Mouse (Mus musculus) embryonic facial prominence, embryonic 12.5 days (tissue): ENCODE results near the gene Olfr1393. TPM values are rescaled to one million over a fixed set of nuclear protein-coding genes. Genes with fewer than 3 reads are reported as not detected.

Experiments used
- ATAC-seq: fragments of 200-750 bp; cut with Nextera tagmentation; 2 replicates; pipeline ENCODE4 v1.8.0; 2017; ENCODE audit not compliant: insufficient number of reproducible peaks, insufficient read depth, low FRiP score, low TSS enrichment
- H3K27ac ChIP-seq: fragments of 300-500 bp; sonication (generic); 2 replicates; pipeline ENCODE4 v1.5.1; 2016; ENCODE audit warnings: mild to moderate bottlenecking
- H3K27me3 ChIP-seq: fragments of 300-500 bp; sonication (generic); 2 replicates; pipeline ENCODE4 v1.6.1; 2016; ENCODE audit warnings: mild to moderate bottlenecking, moderate library complexity
- H3K36me3 ChIP-seq: fragments of 300-500 bp; sonication (generic); 2 replicates; pipeline ENCODE4 v1.6.1; 2016; ENCODE audit warnings: mild to moderate bottlenecking
- H3K4me1 ChIP-seq: fragments of 300-500 bp; sonication (generic); 2 replicates; pipeline ENCODE4 v1.6.1; 2016
- H3K4me2 ChIP-seq: fragments of 300-500 bp; sonication (generic); replicated peaks from 2 replicates; pipeline ENCODE4 v1.6.1; 2016; ENCODE audit warnings: mild to moderate bottlenecking, moderate library complexity
- H3K4me3 ChIP-seq: fragments of 300-500 bp; sonication (generic); 2 replicates; pipeline ENCODE4 v1.5.1; 2016; ENCODE audit warnings: mild to moderate bottlenecking
- H3K9ac ChIP-seq: fragments of 300-500 bp; sonication (generic); 2 replicates; pipeline ENCODE4 v1.6.1; 2016; ENCODE audit warnings: mild to moderate bottlenecking, moderate library complexity
- H3K9me3 ChIP-seq: fragments of 300-500 bp; sonication (generic); 2 replicates; pipeline ENCODE4 v1.6.1; 2016; ENCODE audit warnings: mild to moderate bottlenecking, moderate library complexity
- WGBS: fragments of 180-500 bp; shearing (Covaris S2); methylation state at CpG from one replicate; pipeline ENCODE4 v1.1.7; 2016; 5-methylcytosine and 5-hydroxymethylcytosine counted together
- polyA plus RNA-seq: library from polyadenylated mRNA; unstranded; fragments of >200 nt; fragmentation: Nextera tagmentation; extraction: Ambion mirVana; gene quantifications from 2 replicates; pipeline ENCODE4 v1.2.1, GENCODE M21; 2016

The Olfr1393 gene
- polyA plus RNA-seq = 0.08 TPM in 1 of 2 replicates, not detected in the other

DNA sequence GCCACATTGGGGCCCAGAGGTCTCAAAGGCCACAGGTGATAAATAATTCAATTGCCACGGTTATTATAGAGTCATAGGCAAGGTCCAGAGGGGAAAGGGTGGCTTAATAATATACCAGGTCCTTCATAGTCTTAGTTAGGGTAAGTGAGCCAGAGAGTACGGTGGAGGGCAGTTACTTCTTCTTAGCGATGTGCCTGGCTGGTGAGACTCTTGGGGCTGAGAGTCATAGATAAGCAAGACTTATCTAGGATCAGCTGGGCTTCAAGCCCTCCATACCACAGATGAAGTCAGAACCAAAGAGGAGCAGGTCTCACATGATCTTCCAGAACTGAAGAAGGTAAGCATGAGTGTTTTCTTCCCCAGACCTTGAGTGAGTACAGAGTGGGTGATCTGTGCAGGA is at the start of gene Olfr1393:
TSS of gene Olfr1393 (plus strand) at position 83 of the 400 bp plus-strand sequence.
- ATAC-seq = no peak
- H3K9ac ChIP-seq = no peak within 1 kb of the TSS
- no peaks in the 10 kb centered on the region for H3K27me3 ChIP-seq
- no peak within 1 kb of the TSS for H3K27ac ChIP-seq
- H3K4me3 ChIP-seq = no peak within 1 kb of the TSS
- no peaks in the 10 kb centered on the region for H3K9me3 ChIP-seq
- H3K36me3 ChIP-seq = no peaks in the 10 kb centered on the region
- no peaks in the 10 kb centered on the region for H3K4me1 ChIP-seq
- H3K4me2 ChIP-seq = no peak within 1 kb of the TSS
- WGBS = 84% methylated on average over 3 of the region's 3 CpGs

GRCm38 (mm10) chr11:49232781-49233180 is 45.3 kb upstream of the Olfr1393 start:
- Histone ChIP-seq H3K4me3 (no peak overlapping the region), H3K9me3 (no peaks in the 10 kb centered on the region), H3K4me2 (no peak overlapping the region), H3K36me3 (no peaks in the 10 kb centered on the region), H3K4me1 (no peaks in the 10 kb centered on the region), H3K27me3 (no peaks in the 10 kb centered on the region), H3K9ac (no peak overlapping the region), H3K27ac (no peak overlapping the region)
- WGBS = 51% methylated on average over 3 of the region's 3 CpGs
- ATAC-seq = no peak

- no peak for ATAC-seq
- H3K9ac ChIP-seq = no peak overlapping the region
- no peaks in the 10 kb centered on the region for H3K9me3 ChIP-seq
- WGBS = 74% methylated on average over 3 of the region's 3 CpGs
- no peaks in the 10 kb centered on the region for H3K27me3 ChIP-seq
- no peak overlapping the region for H3K27ac ChIP-seq
- H3K4me3 ChIP-seq = no peak overlapping the region
- H3K4me1 ChIP-seq = no peaks in the 10 kb centered on the region
- H3K36me3 ChIP-seq = no peaks in the 10 kb centered on the region
- no peak overlapping the region for H3K4me2 ChIP-seq
Observed at GRCm38 (mm10) chr11:49235459-49236207, 42.5 kb upstream of the Olfr1393 start.

DNA sequence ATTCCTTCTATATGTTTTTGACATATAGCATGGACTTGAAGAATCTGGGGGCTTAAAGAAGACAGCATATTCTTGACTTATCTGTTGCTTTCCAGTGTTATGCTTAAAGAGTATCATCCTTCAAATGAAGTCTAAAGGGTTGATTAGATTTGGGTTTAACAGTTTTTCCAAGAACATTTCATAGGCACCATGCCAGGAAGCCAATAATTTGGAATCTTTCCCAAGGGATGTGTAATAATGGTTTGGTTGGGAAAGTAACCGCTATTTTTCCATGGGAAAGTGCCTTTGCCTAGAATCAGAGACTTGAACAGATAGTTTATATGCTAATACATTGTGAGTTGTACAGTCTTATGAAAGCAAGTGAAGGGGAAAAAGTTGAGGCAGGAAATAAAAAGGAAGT is 41.2 kb upstream of the Olfr1393 start:
- WGBS = 76% methylated on average over 1 of the region's 1 CpGs
- no peak for ATAC-seq
- Histone ChIP-seq H3K27me3 (no peaks in the 10 kb centered on the region), H3K9me3 (no peaks in the 10 kb centered on the region), H3K36me3 (no peaks in the 10 kb centered on the region), H3K4me3 (no peak overlapping the region), H3K4me1 (no peaks in the 10 kb centered on the region), H3K9ac (no peak overlapping the region), H3K4me2 (no peak overlapping the region), H3K27ac (no peak overlapping the region)

DNA sequence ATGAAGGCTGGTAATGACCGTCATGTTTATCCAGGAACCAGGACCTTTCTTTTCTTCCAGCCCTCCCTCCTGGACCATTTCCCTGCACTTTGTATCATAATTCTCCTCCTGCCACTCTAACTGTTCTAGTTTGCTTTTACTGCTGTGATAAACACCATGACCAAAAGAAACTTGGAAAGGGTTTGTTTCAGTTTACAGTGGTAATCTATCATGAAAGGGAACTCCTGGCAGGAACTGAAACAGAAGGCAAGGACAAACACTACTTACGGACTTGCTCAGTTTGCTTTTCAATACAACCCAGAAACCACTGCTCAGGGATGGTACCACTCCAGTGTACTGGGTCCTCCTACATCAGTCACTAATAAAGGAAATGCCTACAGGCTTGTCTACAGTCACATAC is 40.6 kb upstream of the Olfr1393 start:
- Histone ChIP-seq H3K27me3 (no peaks in the 10 kb centered on the region), H3K9ac (no peak overlapping the region), H3K4me3 (no peak overlapping the region), H3K9me3 (no peaks in the 10 kb centered on the region), H3K4me1 (no peaks in the 10 kb centered on the region), H3K27ac (no peak overlapping the region), H3K36me3 (no peaks in the 10 kb centered on the region), H3K4me2 (no peak overlapping the region)
- WGBS = 81% methylated on average over 2 of the region's 2 CpGs
- ATAC-seq = no peak

- no peak for ATAC-seq
- Histone ChIP-seq H3K9ac (no peak overlapping the region), H3K9me3 (no peaks in the 10 kb centered on the region), H3K36me3 (no peaks in the 10 kb centered on the region), H3K4me1 (peaks cover 12% of the 10 kb centered on the region), H3K4me3 (no peak overlapping the region), H3K27me3 (no peaks in the 10 kb centered on the region), H3K27ac (no peak overlapping the region), H3K4me2 (no peak overlapping the region)
- WGBS = 91% methylated on average over 1 of the region's 1 CpGs
Observed at GRCm38 (mm10) chr11:49240310-49240709, 37.8 kb upstream of the Olfr1393 start.

DNA sequence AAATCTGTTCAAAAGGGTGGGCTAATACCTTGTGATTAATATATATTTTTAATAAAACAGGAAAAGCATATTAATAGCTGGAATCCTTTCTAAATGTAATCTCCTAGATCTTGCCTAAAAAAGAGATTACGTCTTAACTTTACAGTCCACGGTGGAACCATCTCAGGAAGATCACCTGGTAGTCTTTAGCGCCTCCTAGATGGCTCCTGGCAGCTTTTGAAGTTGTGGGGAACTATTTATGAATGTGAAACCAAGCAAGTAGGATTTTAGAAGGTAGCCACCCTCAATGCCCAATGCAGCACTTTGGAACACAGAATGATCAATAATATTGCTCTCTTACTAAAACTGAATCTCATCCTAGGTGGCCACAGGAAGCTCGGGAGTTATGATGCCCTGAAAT is 37.2 kb upstream of the Olfr1393 start:
- no peaks in the 10 kb centered on the region for H3K27me3 ChIP-seq

GRCm38 (mm10) chr11:49241471-49241870 is 36.6 kb upstream of the Olfr1393 start:
- H3K4me3 ChIP-seq = no peak overlapping the region
- no peak for ATAC-seq
- H3K4me2 ChIP-seq = no peak overlapping the region
- no peak overlapping the region for H3K27ac ChIP-seq
- no peak overlapping the region for H3K9ac ChIP-seq
- H3K27me3 ChIP-seq = no peaks in the 10 kb centered on the region
- peaks cover 18% of the 10 kb centered on the region for H3K4me1 ChIP-seq
- 89% methylated on average over 1 of the region's 1 CpGs for WGBS
- no peaks in the 10 kb centered on the region for H3K36me3 ChIP-seq
- H3K9me3 ChIP-seq = no peaks in the 10 kb centered on the region

More for the DNA sequence above, 37.2 kb upstream of the Olfr1393 start:
- Histone ChIP-seq H3K4me1 (peaks cover 17% of the 10 kb centered on the region), H3K9ac (no peak overlapping the region), H3K27ac (no peak overlapping the region), H3K36me3 (no peaks in the 10 kb centered on the region), H3K4me2 (no peak overlapping the region), H3K9me3 (no peaks in the 10 kb centered on the region), H3K4me3 (no peak overlapping the region)
- WGBS = 83% methylated on average over 4 of the region's 4 CpGs
- no peak for ATAC-seq

- Histone ChIP-seq H3K4me1 (peaks cover 24% of the 10 kb centered on the region), H3K9me3 (no peaks in the 10 kb centered on the region), H3K9ac (peak overlapping the region; percentile 47), H3K4me2 (peak overlapping the region; percentile 61), H3K36me3 (no peaks in the 10 kb centered on the region), H3K4me3 (peak overlapping the region; percentile 43), H3K27ac (peak overlapping the region; percentile 93), H3K27me3 (no peaks in the 10 kb centered on the region)
- 0 out of 2 replicates have a peak, but pooled peaks have one; percentile 4 for ATAC-seq
- WGBS = 19% methylated on average over 11 of the region's 11 CpGs
Observed at GRCm38 (mm10) chr11:49242944-49243626, 35.0 kb upstream of the Olfr1393 start.

DNA sequence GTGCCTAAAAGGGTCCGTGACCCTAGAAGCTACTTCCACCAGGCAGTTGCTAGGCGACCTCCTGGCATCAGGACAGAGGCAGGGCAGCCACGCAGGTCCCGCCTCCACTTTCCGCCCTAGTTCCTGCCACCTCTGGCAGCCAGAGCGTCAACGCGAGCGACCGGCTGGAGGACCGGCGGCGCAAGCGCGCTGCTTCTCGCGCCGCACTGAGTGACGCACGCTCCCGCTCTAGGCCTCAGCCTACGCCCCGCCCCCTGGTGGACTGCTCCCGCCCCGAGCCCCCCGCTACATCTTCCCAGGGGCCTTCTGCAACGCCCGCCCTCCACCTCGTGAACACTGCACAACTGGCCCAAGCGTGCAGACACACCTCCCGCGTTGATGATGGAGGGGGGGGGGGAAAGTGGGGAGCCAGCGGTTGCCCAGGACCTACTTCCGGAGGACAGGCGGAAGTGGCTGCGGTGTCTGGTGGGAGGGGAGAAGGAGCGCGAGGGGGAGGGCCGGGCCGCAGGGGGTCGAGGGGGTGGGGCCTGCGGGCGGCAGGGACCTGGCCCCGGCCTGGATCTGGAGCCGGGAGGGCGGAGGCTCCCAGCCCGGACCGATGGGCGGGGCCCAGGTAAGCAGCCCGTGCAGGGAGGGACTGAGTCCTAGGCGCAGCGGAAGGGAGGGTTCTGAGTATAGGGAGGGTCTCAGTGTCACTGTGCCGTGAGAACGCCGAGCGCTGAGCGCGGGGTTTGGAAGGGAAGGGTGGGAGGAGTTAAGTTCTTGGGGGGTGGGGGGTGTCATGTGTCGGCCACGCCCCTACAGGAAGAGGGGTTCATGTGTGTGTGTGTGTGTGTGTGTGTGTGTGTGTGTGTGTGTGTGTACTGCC is 34.1 kb upstream of the Olfr1393 start, which contains the start of gene Mgat1:
TSS of gene Mgat1 (plus strand) at position 465 of the 868 bp plus-strand sequence.
- no peaks in the 10 kb centered on the region for H3K36me3 ChIP-seq
- H3K4me2 ChIP-seq = peak within 1 kb of the TSS; percentile 61
- H3K4me3 ChIP-seq = peak within 1 kb of the TSS; percentile 43
- WGBS = under 1% methylated on average over 59 of the region's 60 CpGs
- ATAC-seq = peak; percentile 95
- H3K9ac ChIP-seq = peak within 1 kb of the TSS; percentile 47
- peak within 1 kb of the TSS; percentile 93 for H3K27ac ChIP-seq
- H3K27me3 ChIP-seq = no peaks in the 10 kb centered on the region
- no peaks in the 10 kb centered on the region for H3K9me3 ChIP-seq
- peaks cover 24% of the 10 kb centered on the region for H3K4me1 ChIP-seq

DNA sequence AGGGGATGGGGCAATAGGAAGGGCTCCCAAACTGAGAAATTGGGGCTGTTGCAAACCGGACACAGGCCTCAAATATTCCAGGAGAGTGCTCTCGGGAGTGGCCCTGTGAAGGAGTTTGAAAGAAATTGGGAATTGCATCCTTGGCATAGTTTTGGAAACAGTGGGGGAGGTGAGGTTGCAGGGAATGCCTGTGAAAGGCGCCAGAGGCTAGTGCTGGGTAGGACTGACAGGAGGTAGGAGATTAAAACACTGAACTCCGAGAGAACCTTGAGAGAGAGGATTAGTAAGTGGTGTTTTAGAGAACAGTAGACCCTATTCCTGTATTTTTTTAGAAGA is 33.5 kb upstream of the Olfr1393 start:
- Histone ChIP-seq H3K4me2 (peak overlapping the region; percentile 61), H3K4me1 (peaks cover 29% of the 10 kb centered on the region), H3K27ac (peak overlapping the region; percentile 93), H3K9me3 (no peaks in the 10 kb centered on the region), H3K4me3 (peak overlapping the region; percentile 43), H3K9ac (peak overlapping the region; percentile 17; the same call in 1 of the 2 replicates), H3K27me3 (no peaks in the 10 kb centered on the region), H3K36me3 (no peaks in the 10 kb centered on the region)
- WGBS = 1% methylated on average over 4 of the region's 4 CpGs
- no peak for ATAC-seq
